ENCODE assay signal across 8 mouse cellular contexts in the genomic region with DNA sequence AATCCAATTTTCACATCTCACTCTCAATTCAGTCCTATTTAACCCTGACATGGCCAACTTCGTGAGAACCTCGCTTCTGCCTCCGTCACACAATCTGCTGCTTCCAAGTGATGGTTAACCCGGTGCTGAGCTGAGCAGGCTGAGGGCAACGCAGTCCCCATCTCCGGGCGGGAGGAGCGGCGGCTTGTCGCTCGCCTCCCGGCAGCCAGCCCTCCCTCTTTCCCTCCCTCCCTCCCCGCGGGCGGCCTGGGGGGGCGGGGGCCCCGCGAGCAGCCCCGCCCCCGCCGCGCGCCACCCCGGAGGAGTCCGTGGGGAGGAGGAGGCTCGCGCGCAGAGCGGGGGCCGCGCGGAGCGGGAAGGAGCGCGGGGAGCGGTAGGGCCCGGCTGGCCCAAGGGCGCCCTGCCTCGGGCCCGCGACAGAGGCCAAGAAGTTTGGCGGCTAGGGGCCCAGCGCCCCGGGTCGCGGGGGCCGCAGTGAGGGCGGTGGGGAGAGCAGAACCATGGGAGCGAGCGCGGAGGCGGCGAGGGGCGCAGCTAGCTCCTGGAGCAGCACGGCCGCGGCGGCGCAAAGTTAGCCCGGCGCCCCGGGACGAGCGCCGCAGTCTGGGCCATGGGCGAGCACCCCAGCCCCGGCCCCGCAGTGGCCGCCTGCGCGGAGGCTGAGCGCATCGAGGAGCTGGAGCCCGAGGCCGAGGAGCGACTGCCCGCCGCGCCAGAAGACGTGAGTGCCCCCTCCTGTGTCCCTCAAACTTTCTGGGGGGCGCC. TPM values are rescaled to one million over a fixed set of nuclear protein-coding genes. Genes with fewer than 3 reads are reported as not detected.
DNase-seq lines count a peak whose midpoint lies in the region; ATAC-seq lines count a peak whose summit lies in the region.

Gene Rhbdl3 (plus strand): TSS at position 362 of the 765 bp plus-strand sequence.

- peak within 1 kb of the TSS; percentile 36 for H3K9ac ChIP-seq in intestine, embryonic 14.5 days (ENCODE audit: low read length)
- H3K9ac ChIP-seq in midbrain, embryonic 11.5 days (ENCODE audit: low read length): peak within 1 kb of the TSS; percentile 84

- intact Hi-C loops in left cerebral cortex, postnatal 36 days (cut with DNase I): loop anchor here (5.0 kb wide), 1 partner anchor 52 kb away; no protein-coding TSS in a partner anchor

- H3K9me3 ChIP-seq in intestine, embryonic 14.5 days (ENCODE audit: control insufficient read depth, low read length): 0 out of 2 replicates have a peak, but pooled peaks cover 2% of the 10 kb centered on the region
- H3K9me3 ChIP-seq in midbrain, embryonic 11.5 days (ENCODE audit: control insufficient read depth, low read length): no peaks in the 10 kb centered on the region; the same call in 1 of the 2 replicates

- peaks cover 16% of the 10 kb centered on the region; the same call in 1 of the 2 replicates for H3K4me1 ChIP-seq in intestine, embryonic 14.5 days (replicated peaks; ENCODE audit: control insufficient read depth, insufficient read depth, low read length)
- peaks cover 23% of the 10 kb centered on the region for H3K4me1 ChIP-seq in midbrain, embryonic 11.5 days (ENCODE audit: control insufficient read depth, insufficient read depth, low read length)

- peaks cover 52% of the 10 kb centered on the region for H3K27me3 ChIP-seq in intestine, embryonic 14.5 days (replicated peaks; ENCODE audit: control insufficient read depth, insufficient read depth, low read length)
- no peaks in the 10 kb centered on the region; the same call in 1 of the 2 replicates for H3K27me3 ChIP-seq in midbrain, embryonic 11.5 days (ENCODE audit: control insufficient read depth, insufficient read depth, low read length)

- no peak within 1 kb of the TSS for H3K27ac ChIP-seq in intestine, embryonic 14.5 days (ENCODE audit: low read depth)
- H3K27ac ChIP-seq in midbrain, embryonic 11.5 days (ENCODE audit: low read depth, low read length): peak within 1 kb of the TSS; percentile 82

- peak within 1 kb of the TSS; percentile 100 for H3K4me2 ChIP-seq in intestine, embryonic 14.5 days (ENCODE audit: low read length)
- H3K4me2 ChIP-seq in midbrain, embryonic 11.5 days: peak within 1 kb of the TSS; percentile 92

- peak; percentile 64 for DNase-seq in ZHBTc4 (ENCODE audit: low read depth, low spot score)
- peak; percentile 50 to 66 for DNase-seq in cerebellum, postnatal 25 days
- peak; percentile 63 to 73 for DNase-seq in gastrocnemius, postnatal 4 days (ENCODE audit: low spot score in 2 of 2)
- peak; percentile 78 for DNase-seq in intestine, embryonic 14.5 days (ENCODE audit: low spot score)
- DNase-seq in left cerebral cortex, postnatal 36 days (ENCODE audit: low spot score in 2 of 2): peak; percentile 61 to 73
- peak; percentile 96 for DNase-seq in midbrain, embryonic 11.5 days (ENCODE audit: low spot score, missing footprints)
- DNase-seq in right cerebral cortex, postnatal 4 days: peak; percentile 67
- DNase-seq in c-Kit-positive CD71-positive TER-119-positive erythroid progenitor cells, embryonic 14.5 days (ENCODE audit: low spot score): no peak

- no peaks in the 10 kb centered on the region for H3K36me3 ChIP-seq in intestine, embryonic 14.5 days (ENCODE audit: control insufficient read depth, insufficient read depth, low read length)
- H3K36me3 ChIP-seq in midbrain, embryonic 11.5 days (ENCODE audit: control insufficient read depth, insufficient read depth, low read length): no peaks in the 10 kb centered on the region

- H3K4me3 ChIP-seq in intestine, embryonic 14.5 days (ENCODE audit: low read depth, low read length): peak within 1 kb of the TSS; percentile 38
- H3K4me3 ChIP-seq in midbrain, embryonic 11.5 days (ENCODE audit: low read depth, low read length): peak within 1 kb of the TSS; percentile 79

- 2% methylated on average over 64 of the region's 81 CpGs for WGBS in intestine, embryonic 14.5 days
- WGBS in midbrain, embryonic 11.5 days: 1% methylated on average over 60 of the region's 81 CpGs

- ATAC-seq in intestine, embryonic 14.5 days (replicated peaks; ENCODE audit: low FRiP score, low TSS enrichment, low read depth): peak; percentile 75
- peak; percentile 63 for ATAC-seq in midbrain, embryonic 11.5 days (ENCODE audit: low FRiP score)

RNA-seq across cellular contexts. Expression of gene Rhbdl3, which starts in this region (rescaled TPM):
- total RNA-seq in gastrocnemius, postnatal 4 days (2021): 10 to 100 TPM in 1 of 2 experiments, 1 to 10 TPM in 1; 9.7 to 11.5 TPM
- polyA plus RNA-seq in intestine, embryonic 14.5 days (2014; fragmentation: Nextera tagmentation; extraction: Ambion mirVana): 2.7 and 3.1 TPM in 2 replicates
- 10 to 100 TPM; 19.8 to 29.7 TPM for total RNA-seq in left cerebral cortex, postnatal 36 days (2021)
- 14.9 and 15.2 TPM in 2 replicates for polyA plus RNA-seq in midbrain, embryonic 11.5 days (2014; fragmentation: Nextera tagmentation; extraction: Ambion mirVana)
